Mouse (Mus musculus): ENCODE data around the gene Ankrd39. TPM values are rescaled to one million over a fixed set of nuclear protein-coding genes. Genes with fewer than 3 reads are reported as not detected.

Gene Ankrd39
- total RNA-seq (2021), result 10 to 100 TPM; 19.8 to 23.1 TPM
- long read RNA-seq, experiment 1, transcript Ankrd39-203 (4 exons, 2,646 nt), result major isoform, 6 of 11 reads
- long read RNA-seq, experiment 1, partial matches to known transcripts, result 0 of 11 reads
- long read RNA-seq, experiment 1, other reads (novel, unspliced or antisense), result 0 of 11 reads
- long read RNA-seq, experiment 2, transcript Ankrd39-203 (4 exons, 2,646 nt), result major isoform, 11 of 19 reads
- long read RNA-seq, experiment 2, transcript Ankrd39-201 (4 exons, 2,109 nt), result minor isoform, 5 of 19 reads
- long read RNA-seq, experiment 2, partial matches to known transcripts, result 0 of 19 reads
- long read RNA-seq, experiment 2, other reads (novel, unspliced or antisense), result 3 of 19 reads

DNA sequence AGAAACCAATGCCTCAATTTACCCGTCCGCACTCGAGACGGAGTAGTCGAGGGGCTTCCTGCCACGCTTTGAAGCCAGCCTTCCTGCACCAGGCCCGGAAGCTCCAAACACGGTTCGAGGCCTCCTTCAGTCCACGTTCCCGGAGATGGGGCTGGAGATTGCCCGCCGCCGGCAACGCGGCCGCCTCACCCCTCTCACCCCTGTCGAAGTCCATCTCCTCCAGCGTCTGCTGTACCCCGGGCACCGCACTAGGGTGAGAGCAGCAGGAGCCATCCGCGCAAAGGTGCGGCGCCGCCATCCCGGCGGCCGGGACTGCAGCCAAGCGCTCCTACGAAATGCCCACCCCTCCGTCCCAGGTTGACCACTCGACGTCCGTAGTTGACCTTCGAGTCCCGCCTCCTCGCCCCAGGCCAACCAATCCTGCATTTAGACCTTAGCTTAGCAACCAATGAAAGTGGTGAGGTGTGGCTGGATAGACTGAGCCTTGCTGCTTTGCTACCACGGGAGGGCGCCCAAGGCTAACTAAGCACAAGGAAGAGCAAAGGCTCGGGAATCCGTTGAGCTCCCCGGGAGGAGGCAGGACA is at the start of gene Ankrd39:
Gene Ankrd39, minus strand, starts transcription at position 558 of the 584 bp plus-strand sequence.
- DNase-seq (ENCODE audit: low spot score in 2 of 2), result peak; percentile 82 to 94

GRCm38 (mm10) chr1:36596114-36596513 is 48.9 kb upstream of the Ankrd39 start:
- peak in 1 of 2 experiments; percentile 49 for DNase-seq (ENCODE audit: low spot score in 2 of 2)

GRCm38 (mm10) chr1:36595167-36595931 is 48.1 kb upstream of the Ankrd39 start:
- DNase-seq (ENCODE audit: low spot score in 2 of 2), result no peak

- DNase-seq (ENCODE audit: low spot score in 2 of 2), result no peak
Measured at GRCm38 (mm10) chr1:36593099-36593498, 45.9 kb upstream of the Ankrd39 start.

GRCm38 (mm10) chr1:36591408-36591807 is 44.2 kb upstream of the Ankrd39 start:
- DNase-seq (ENCODE audit: low spot score in 2 of 2), result no peak

DNA sequence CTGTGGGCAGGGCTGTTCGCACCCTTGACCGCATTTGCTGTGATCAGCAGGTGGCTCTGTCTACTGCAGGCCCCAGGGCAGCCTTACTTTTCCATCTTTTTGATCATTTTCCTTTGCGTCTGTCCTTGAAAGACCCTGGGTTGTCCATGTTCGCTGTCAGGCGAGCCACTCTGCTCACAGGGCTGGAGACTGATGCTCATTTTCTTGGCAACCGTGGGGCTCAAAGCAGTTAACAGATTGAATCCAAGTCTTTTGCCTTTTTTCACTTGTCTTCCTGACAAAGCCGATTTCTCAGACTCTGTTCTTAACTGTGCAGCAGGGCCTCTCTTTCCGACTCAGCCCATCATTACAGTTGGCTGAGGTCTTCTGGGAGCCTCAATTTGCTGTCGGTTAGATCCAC is 43.4 kb upstream of the Ankrd39 start:
- DNase-seq (ENCODE audit: low spot score in 2 of 2), result no peak

GRCm38 (mm10) chr1:36589486-36589885 is 42.2 kb upstream of the Ankrd39 start:
- DNase-seq (ENCODE audit: low spot score in 2 of 2), result no peak

DNA sequence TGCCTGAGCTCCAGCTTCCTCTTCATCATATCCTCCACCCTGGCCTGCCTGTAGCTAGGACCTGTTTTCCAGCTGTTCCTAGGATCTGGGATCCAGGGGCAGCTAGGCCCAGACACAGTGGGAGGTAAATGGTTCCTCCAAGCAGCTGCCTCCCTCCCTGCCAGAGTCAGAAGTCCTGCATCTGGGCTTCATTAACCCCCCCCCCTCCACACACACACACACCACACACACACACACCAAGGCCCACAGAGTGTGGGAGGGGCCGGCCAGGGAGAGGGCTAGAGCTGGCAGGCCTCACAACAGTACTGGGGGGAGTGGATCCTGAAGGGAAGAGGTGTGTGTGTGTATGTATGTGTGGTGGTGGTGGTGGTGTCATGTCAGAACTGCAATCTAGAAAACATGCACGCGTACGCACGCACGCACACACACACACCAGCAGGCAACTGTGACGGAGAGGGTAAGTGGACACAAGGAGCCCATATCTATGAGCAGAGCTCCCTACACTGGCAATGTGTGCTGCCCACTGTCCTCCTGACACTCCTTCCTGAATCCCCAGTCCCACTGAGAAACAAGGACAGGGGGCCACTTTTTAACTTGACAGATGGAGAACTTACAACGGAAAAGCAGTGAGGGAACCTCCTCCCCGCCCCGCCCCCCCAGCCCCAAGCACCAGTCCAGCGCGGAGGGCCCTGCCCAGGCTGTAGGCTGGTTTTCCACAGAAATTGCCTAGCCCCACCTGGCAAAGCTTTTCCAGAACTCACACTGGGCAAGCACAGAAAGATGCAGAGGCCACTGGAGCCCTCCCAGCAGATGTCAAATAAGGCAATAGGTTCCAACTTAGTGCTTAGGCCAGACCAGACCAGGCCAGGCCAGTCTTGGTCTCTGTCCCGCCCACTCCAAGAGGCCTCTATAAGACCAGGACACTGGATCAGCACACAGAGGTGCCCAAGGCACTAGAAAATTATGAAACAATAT is 41.5 kb upstream of the Ankrd39 start:
- DNase-seq (ENCODE audit: low spot score in 2 of 2), result no peak

- no peak for DNase-seq (ENCODE audit: low spot score in 2 of 2)
Measured at GRCm38 (mm10) chr1:36587860-36588259, 40.6 kb upstream of the Ankrd39 start.

- DNase-seq (ENCODE audit: low spot score in 2 of 2), result no peak
Measured at GRCm38 (mm10) chr1:36586288-36586687, 39.0 kb upstream of the Ankrd39 start.

DNA sequence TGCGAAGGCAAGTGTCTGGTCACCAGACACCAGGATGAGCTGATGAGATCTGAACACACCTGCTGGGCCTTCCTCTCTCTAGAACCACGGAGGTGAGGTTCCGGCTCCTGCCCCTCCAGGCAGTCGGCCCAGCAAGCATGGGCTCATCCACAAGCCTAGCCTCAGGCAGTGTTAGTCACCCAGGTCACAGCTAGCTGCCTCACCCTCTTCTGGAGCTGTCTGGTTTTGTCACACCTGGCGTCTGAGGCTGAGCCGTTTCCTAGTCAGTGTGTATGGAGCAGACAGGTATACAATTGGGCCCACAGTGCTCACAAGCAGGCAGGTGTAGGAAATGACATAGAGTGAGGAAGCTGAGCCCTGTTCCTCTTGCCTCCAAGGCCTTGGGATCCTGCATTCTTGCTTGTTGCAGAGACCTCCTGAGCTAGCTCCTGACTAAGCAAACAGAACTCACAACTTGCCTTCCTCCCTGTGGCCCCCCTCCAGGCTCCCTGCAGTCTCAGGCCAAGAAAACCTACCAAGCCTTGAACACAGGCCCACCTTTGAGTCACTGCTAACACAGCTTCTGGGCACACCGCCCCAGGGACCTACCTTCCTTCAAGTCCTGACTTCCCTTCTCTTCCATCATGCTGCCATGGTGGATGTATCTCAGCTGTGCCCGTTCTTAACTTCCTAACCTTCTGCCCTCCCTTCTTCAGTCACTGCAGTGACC is 36.3 kb upstream of the Ankrd39 start:
- no peak for DNase-seq (ENCODE audit: low spot score in 2 of 2)

GRCm38 (mm10) chr1:36582211-36582610 is 35.0 kb upstream of the Ankrd39 start:
- no peak for DNase-seq (ENCODE audit: low spot score in 2 of 2)

- DNase-seq (ENCODE audit: low spot score in 2 of 2), result no peak
Measured at GRCm38 (mm10) chr1:36581260-36581659, 34.0 kb upstream of the Ankrd39 start.

GRCm38 (mm10) chr1:36580384-36581207 is 33.4 kb upstream of the Ankrd39 start:
- no peak for DNase-seq (ENCODE audit: low spot score in 2 of 2)

DNA sequence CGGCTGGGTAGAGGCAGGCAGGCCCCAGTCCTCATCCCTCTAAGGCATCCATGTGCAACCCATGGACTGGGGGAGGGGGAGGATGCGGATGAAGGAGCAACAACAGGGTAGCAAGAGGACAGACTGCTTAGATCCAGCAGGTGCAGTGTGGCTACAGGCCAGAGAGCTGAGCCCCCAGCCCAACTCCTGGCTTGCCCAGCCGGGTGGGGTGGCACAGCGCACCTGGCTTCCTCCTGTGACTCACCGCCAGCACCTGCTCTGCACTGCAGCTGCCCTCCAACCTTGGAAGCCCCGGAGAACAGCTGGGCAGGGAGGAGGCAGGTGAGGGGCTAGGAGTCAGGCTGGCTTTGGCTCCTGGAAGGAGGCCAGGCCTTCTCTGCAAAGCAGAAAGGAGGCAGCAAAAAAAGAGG is 32.7 kb upstream of the Ankrd39 start:
- no peak for DNase-seq (ENCODE audit: low spot score in 2 of 2)

- no peak for DNase-seq (ENCODE audit: low spot score in 2 of 2)
Measured at GRCm38 (mm10) chr1:36576991-36577675, 29.9 kb upstream of the Ankrd39 start.

DNA sequence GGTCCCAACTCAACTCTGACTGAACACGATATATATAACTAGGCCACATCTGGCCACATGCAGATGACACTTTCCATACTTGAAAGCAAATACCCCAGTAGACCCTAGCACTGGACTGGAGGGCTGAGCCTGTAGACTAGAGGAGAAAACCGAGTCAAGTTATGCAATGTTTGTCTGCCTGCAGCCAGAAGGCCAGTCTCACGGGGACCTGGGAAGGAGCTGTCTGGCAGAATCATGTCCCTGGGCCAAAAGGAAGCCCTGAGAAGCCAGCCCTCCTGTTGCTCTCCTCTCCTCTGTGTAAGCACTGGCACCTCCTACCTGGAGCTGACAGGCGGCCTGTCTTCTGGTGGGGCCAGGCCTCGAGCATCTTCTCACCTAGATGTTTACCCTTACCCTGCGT is 28.1 kb upstream of the Ankrd39 start:
- DNase-seq (ENCODE audit: low spot score in 2 of 2), result no peak

GRCm38 (mm10) chr1:36574196-36574955 is 27.1 kb upstream of the Ankrd39 start:
- DNase-seq (ENCODE audit: low spot score in 2 of 2), result no peak
